Mouse (Mus musculus) MEL (cell line): ENCODE results near the gene Gng7. TPM values are rescaled to one million over a fixed set of nuclear protein-coding genes. Genes with fewer than 3 reads are reported as not detected.

Source experiments
- polyA plus RNA-seq, 2 experiments: library from polyadenylated mRNA; stranded (reverse) in 1 of 2; unstranded in 1 of 2; fragments of >175 nt in 1 of 2; fragments of >200 nt in 1 of 2; gene quantifications; 2 replicates each; pipeline versions ENCODE4 v1.2.1 to v1.2.4; 2012; ENCODE audit warnings: low replicate concordance in 2 of 2, low read depth in 1 of 2; ENCODE audit not compliant: insufficient read length in 2 of 2, insufficient read depth in 1 of 2, missing spikeins in 1 of 2
- total RNA-seq: library from RNA; depleted of rRNA; stranded (reverse); fragments of 300-350 nt; gene quantifications from 2 replicates; pipeline ENCODE4 v1.2.3, GENCODE M21; 2012; rRNA removed

Gng7 gene
- total and polyA plus RNA-seq, 3 experiments, result 1.3 to 6.2 TPM; not detected in 1

Other genes with a start within 250 kb of the Gng7 start
- 50.4 and 52.0 TPM in 2 replicates for gene Sf3a2, start 216.7 kb downstream of the Gng7 start, total RNA-seq
- 100 to 1,000 TPM in 1 of 2 experiments, not detected in 1; 210 TPM for gene Sf3a2, start 216.7 kb downstream of the Gng7 start, polyA plus RNA-seq
- gene Plekhj1, start 216.3 kb downstream of the Gng7 start, total RNA-seq, result 79.8 and 86.9 TPM in 2 replicates
- 100 to 1,000 TPM in 1 of 2 experiments, not detected in 1; 217 TPM for gene Plekhj1, start 216.3 kb downstream of the Gng7 start, polyA plus RNA-seq
- gene Amh, start 209.7 kb downstream of the Gng7 start, total RNA-seq, result 0.42 and 0.59 TPM in 2 replicates
- 1 to 10 TPM in 1 of 2 experiments, not detected in 1; 1.1 TPM for gene Amh, start 209.7 kb downstream of the Gng7 start, polyA plus RNA-seq
- not detected in 2 replicates for gene Jsrp1, start 201.4 kb downstream of the Gng7 start, total RNA-seq
- gene Jsrp1, start 201.4 kb downstream of the Gng7 start, polyA plus RNA-seq, result under 1 TPM in 1 of 2 experiments, not detected in 1; 0.39 TPM
- 983 and 1,061 TPM in 2 replicates for gene Oaz1, start 188.3 kb downstream of the Gng7 start, total RNA-seq
- gene Oaz1, start 188.3 kb downstream of the Gng7 start, polyA plus RNA-seq, result 1,000 to 10,000 TPM in 1 of 2 experiments, not detected in 1; 1,528 TPM
- gene Lingo3, start 170.9 kb downstream of the Gng7 start, total RNA-seq, result not detected in 2 replicates
- gene Lingo3, start 170.9 kb downstream of the Gng7 start, polyA plus RNA-seq, result not detected
- gene Lsm7, start 159.7 kb downstream of the Gng7 start, total RNA-seq, result 616 and 637 TPM in 2 replicates
- 100 to 1,000 TPM in 1 of 2 experiments, not detected in 1; 246 TPM for gene Lsm7, start 159.7 kb downstream of the Gng7 start, polyA plus RNA-seq
- 38.6 and 52.0 TPM in 2 replicates for gene Sppl2b, start 159.7 kb downstream of the Gng7 start, total RNA-seq
- gene Sppl2b, start 159.7 kb downstream of the Gng7 start, polyA plus RNA-seq, result 10 to 100 TPM in 1 of 2 experiments, not detected in 1; 65.9 TPM
- gene Tmprss9, start 143.1 kb downstream of the Gng7 start, total RNA-seq, result 0.07 and 0.15 TPM in 2 replicates
- under 1 TPM in 1 of 2 experiments, not detected in 1; 0.25 TPM for gene Tmprss9, start 143.1 kb downstream of the Gng7 start, polyA plus RNA-seq
- 349 and 366 TPM in 2 replicates for gene Timm13, start 114.0 kb downstream of the Gng7 start, total RNA-seq
- gene Timm13, start 114.0 kb downstream of the Gng7 start, polyA plus RNA-seq, result 100 to 1,000 TPM; 329 to 645 TPM
- 28.4 and 32.8 TPM in 2 replicates for gene Lmnb2, start 96.7 kb downstream of the Gng7 start, total RNA-seq
- 10 to 100 TPM in 1 of 2 experiments, not detected in 1; 29.9 TPM for gene Lmnb2, start 96.7 kb downstream of the Gng7 start, polyA plus RNA-seq
- 13.3 and 13.4 TPM in 2 replicates for gene Gadd45b, start 84.9 kb downstream of the Gng7 start, total RNA-seq
- gene Gadd45b, start 84.9 kb downstream of the Gng7 start, polyA plus RNA-seq, result 10 to 100 TPM in 1 of 2 experiments, not detected in 1; 10.1 TPM
- gene Diras1, start 10.7 kb upstream of the Gng7 start, total RNA-seq, result not detected in 2 replicates
- gene Diras1, start 10.7 kb upstream of the Gng7 start, polyA plus RNA-seq, result under 1 TPM in 1 of 2 experiments, not detected in 1; 0.04 TPM
- gene Slc39a3, start 22.5 kb upstream of the Gng7 start, total RNA-seq, result 14.8 and 19.5 TPM in 2 replicates
- gene Slc39a3, start 22.5 kb upstream of the Gng7 start, polyA plus RNA-seq, result 10 to 100 TPM in 1 of 2 experiments, not detected in 1; 15.6 TPM
- gene Sgta, start 45.2 kb upstream of the Gng7 start, total RNA-seq, result 100 and 101 TPM in 2 replicates
- 1,000 to 10,000 TPM in 1 of 2 experiments, 100 to 1,000 TPM in 1; 152 to 1,019 TPM for gene Sgta, start 45.2 kb upstream of the Gng7 start, polyA plus RNA-seq
- gene Thop1, start 55.1 kb upstream of the Gng7 start, total RNA-seq, result 121 and 126 TPM in 2 replicates
- 100 to 1,000 TPM in 1 of 2 experiments, 10 to 100 TPM in 1; 75.7 to 113 TPM for gene Thop1, start 55.1 kb upstream of the Gng7 start, polyA plus RNA-seq
- not detected in 2 replicates for gene Creb3l3, start 83.9 kb upstream of the Gng7 start, total RNA-seq
- gene Creb3l3, start 83.9 kb upstream of the Gng7 start, polyA plus RNA-seq, result under 1 TPM in 1 of 2 experiments, not detected in 1; 0.35 TPM
- 147 and 152 TPM in 2 replicates for gene Map2k2, start 91.0 kb upstream of the Gng7 start, total RNA-seq
- 100 to 1,000 TPM in 1 of 2 experiments, not detected in 1; 212 TPM for gene Map2k2, start 91.0 kb upstream of the Gng7 start, polyA plus RNA-seq
- 23.8 and 25.3 TPM in 2 replicates for gene Zbtb7a, start 120.3 kb upstream of the Gng7 start, total RNA-seq
- gene Zbtb7a, start 120.3 kb upstream of the Gng7 start, polyA plus RNA-seq, result 10 to 100 TPM; 40.6 to 45.4 TPM
- gene Pias4, start 153.0 kb upstream of the Gng7 start, total RNA-seq, result 19.5 and 21.0 TPM in 2 replicates
- 10 to 100 TPM in 1 of 2 experiments, not detected in 1; 40.4 TPM for gene Pias4, start 153.0 kb upstream of the Gng7 start, polyA plus RNA-seq
- gene Eef2, start 161.7 kb upstream of the Gng7 start, total RNA-seq, result 2,850 and 2,863 TPM in 2 replicates
- 1,000 to 10,000 TPM; 3,442 to 4,586 TPM for gene Eef2, start 161.7 kb upstream of the Gng7 start, polyA plus RNA-seq
- gene Dapk3, start 168.1 kb upstream of the Gng7 start, total RNA-seq, result 42.3 and 49.2 TPM in 2 replicates
- 10 to 100 TPM in 1 of 2 experiments, not detected in 1; 79.1 TPM for gene Dapk3, start 168.1 kb upstream of the Gng7 start, polyA plus RNA-seq
- gene 4930442H23Rik, start 168.9 kb upstream of the Gng7 start, total RNA-seq, result 0.13 and 0.31 TPM in 2 replicates
- gene 4930442H23Rik, start 168.9 kb upstream of the Gng7 start, polyA plus RNA-seq, result under 1 TPM in 1 of 2 experiments, not detected in 1; 0.42 TPM
- not detected in 2 replicates for gene Nmrk2, start 187.1 kb upstream of the Gng7 start, total RNA-seq
- gene Nmrk2, start 187.1 kb upstream of the Gng7 start, polyA plus RNA-seq, result not detected
- 0.19 and 0.20 TPM in 2 replicates for gene Atcay, start 215.9 kb upstream of the Gng7 start, total RNA-seq
- gene Atcay, start 215.9 kb upstream of the Gng7 start, polyA plus RNA-seq, result under 1 TPM in 1 of 2 experiments, not detected in 1; 0.33 TPM
- 0.39 and 0.81 TPM in 2 replicates for gene Zfr2, start 218.2 kb upstream of the Gng7 start, total RNA-seq
- 1 to 10 TPM in 1 of 2 experiments, not detected in 1; 1.4 TPM for gene Zfr2, start 218.2 kb upstream of the Gng7 start, polyA plus RNA-seq
- gene Matk, start 238.0 kb upstream of the Gng7 start, total RNA-seq, result 0.10 and 0.23 TPM in 2 replicates
- gene Matk, start 238.0 kb upstream of the Gng7 start, polyA plus RNA-seq, result 1 to 10 TPM in 1 of 2 experiments, not detected in 1; 1.0 TPM